Mouse (Mus musculus) embryo, embryonic 11.5 days (tissue): ENCODE data around the gene Rcc1l.
A peak's percentile ranks its signal among the peaks of the same experiment; 100 is the strongest.

Experiments used
- DNase-seq: peaks from one replicate; pipeline ENCODE4 v3.0.0-alpha.2; 2012; ENCODE audit warnings: low read depth, low spot score

The Rcc1l gene

GRCm38 (mm10) chr5:134118798-134119407 lies 57.7 kb downstream of the Rcc1l start:
- DNase-seq = no peak

GRCm38 (mm10) chr5:134115639-134116259 lies 60.8 kb downstream of the Rcc1l start:
- DNase-seq = no peak

- no peak for DNase-seq
Observed at GRCm38 (mm10) chr5:134114981-134115380, 61.6 kb downstream of the Rcc1l start.

GRCm38 (mm10) chr5:134105829-134106228 lies 70.7 kb downstream of the Rcc1l start:
- DNase-seq = no peak

GRCm38 (mm10) chr5:134102720-134103119 lies 73.9 kb downstream of the Rcc1l start:
- DNase-seq = no peak

GRCm38 (mm10) chr5:134101883-134102282 lies 74.7 kb downstream of the Rcc1l start:
- no peak for DNase-seq

- no peak for DNase-seq
Observed at GRCm38 (mm10) chr5:134101322-134101721, 75.3 kb downstream of the Rcc1l start.

DNA sequence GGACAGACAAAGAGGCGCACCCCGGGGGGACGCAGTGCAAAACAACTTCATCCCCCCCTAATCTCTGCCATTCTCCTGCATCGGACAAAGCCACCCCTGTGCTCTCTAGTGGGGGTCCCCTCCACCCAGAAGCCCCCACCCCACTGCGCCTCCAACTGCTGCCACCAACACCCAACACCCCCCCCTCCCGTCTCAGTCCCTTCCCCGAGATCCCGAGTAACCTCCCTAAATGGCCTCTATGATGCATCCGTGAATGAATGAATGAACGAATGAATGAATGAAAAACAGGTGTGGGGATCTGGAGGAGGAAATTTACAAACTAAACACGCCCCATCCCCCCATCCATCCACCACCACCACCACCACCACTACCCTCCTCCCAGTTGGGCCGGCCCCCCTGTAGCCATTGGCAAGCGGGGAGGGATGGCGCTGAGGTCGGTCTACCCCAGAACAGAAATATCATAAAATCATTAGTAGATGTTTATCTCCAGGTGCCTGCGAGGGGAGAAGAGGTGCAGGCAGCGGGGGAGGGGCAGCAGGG lies 76.3 kb downstream of the Rcc1l start:
- no peak for DNase-seq

- peak; percentile 89 for DNase-seq
Observed at GRCm38 (mm10) chr5:134099496-134100211, 76.9 kb downstream of the Rcc1l start, which contains the start of gene Castor2. Castor2 (plus strand) TSS chr5:134099711.

DNA sequence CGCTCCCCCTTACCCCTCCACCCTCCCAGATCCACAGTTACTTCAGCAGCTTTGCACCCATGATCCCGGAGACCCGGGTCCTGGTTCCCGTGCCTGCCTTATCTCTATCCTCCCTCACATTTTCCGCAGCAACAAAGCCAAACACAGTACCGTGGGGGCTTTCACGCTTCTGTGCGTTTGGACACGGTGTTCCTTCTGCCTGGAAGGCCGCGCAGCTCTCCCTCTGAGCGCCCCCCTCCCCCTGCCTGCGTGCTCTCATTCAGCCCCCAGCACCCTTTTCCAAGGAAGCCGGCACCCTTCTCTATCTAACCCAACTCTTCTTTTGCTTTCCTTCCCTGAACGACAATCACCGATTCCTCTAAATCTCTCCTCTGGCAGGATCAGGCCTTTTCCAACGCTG lies 77.6 kb downstream of the Rcc1l start:
- no peak for DNase-seq

- no peak for DNase-seq
Observed at GRCm38 (mm10) chr5:134098341-134098902, 78.2 kb downstream of the Rcc1l start.
